Mouse (Mus musculus) ovary, postnatal 36 days (tissue): Measurements from ENCODE around the gene Nfx1.

Experiments used
- DNase-seq: peaks from one replicate; pipeline ENCODE4 v3.0.0; 2022; ENCODE audit warnings: low spot score, mixed read lengths

Nfx1 gene

GRCm38 (mm10) chr4:40976651-40977050, 5.9 kb downstream of the Nfx1 start:
- no peak for DNase-seq

- no peak for DNase-seq
Measured at GRCm38 (mm10) chr4:40979430-40979829, 8.7 kb downstream of the Nfx1 start.

- DNase-seq: no peak
Measured at GRCm38 (mm10) chr4:40982486-40982885, 11.8 kb downstream of the Nfx1 start.

GRCm38 (mm10) chr4:40983686-40984085, 13.0 kb downstream of the Nfx1 start:
- no peak for DNase-seq

- no peak for DNase-seq
Measured at GRCm38 (mm10) chr4:40989633-40990032, 18.9 kb downstream of the Nfx1 start.

- no peak for DNase-seq
Measured at GRCm38 (mm10) chr4:40996302-40996701, 25.6 kb downstream of the Nfx1 start.

GRCm38 (mm10) chr4:40997916-40998315, 27.2 kb downstream of the Nfx1 start:
- no peak for DNase-seq

GRCm38 (mm10) chr4:41000271-41000670, 29.6 kb downstream of the Nfx1 start:
- no peak for DNase-seq

GRCm38 (mm10) chr4:41000842-41001639, 30.3 kb downstream of the Nfx1 start:
- DNase-seq: no peak

GRCm38 (mm10) chr4:41013351-41013750, 42.6 kb downstream of the Nfx1 start:
- DNase-seq: no peak

- DNase-seq: no peak
Measured at GRCm38 (mm10) chr4:41015798-41016197, 45.1 kb downstream of the Nfx1 start.

- no peak for DNase-seq
Measured at GRCm38 (mm10) chr4:41021094-41021493, 50.4 kb downstream of the Nfx1 start.

- DNase-seq: no peak
Measured at GRCm38 (mm10) chr4:41026086-41026787, 55.5 kb downstream of the Nfx1 start.

- no peak for DNase-seq
Measured at GRCm38 (mm10) chr4:41027872-41028271, 57.2 kb downstream of the Nfx1 start.

GRCm38 (mm10) chr4:41028272-41028671, 57.6 kb downstream of the Nfx1 start:
- DNase-seq: no peak

GRCm38 (mm10) chr4:41029372-41029771, 58.7 kb downstream of the Nfx1 start:
- no peak for DNase-seq

- DNase-seq: no peak
Measured at GRCm38 (mm10) chr4:41031242-41031641, 60.5 kb downstream of the Nfx1 start.

GRCm38 (mm10) chr4:41037942-41038341, 67.2 kb downstream of the Nfx1 start:
- DNase-seq: no peak

- DNase-seq: peak; percentile 53
Measured at GRCm38 (mm10) chr4:41040983-41041382, 70.3 kb downstream of the Nfx1 start.

- DNase-seq: no peak
Measured at GRCm38 (mm10) chr4:41042880-41043279, 72.2 kb downstream of the Nfx1 start.

GRCm38 (mm10) chr4:41043961-41044360, 73.3 kb downstream of the Nfx1 start:
- no peak for DNase-seq

GRCm38 (mm10) chr4:41045288-41045687, 74.6 kb downstream of the Nfx1 start:
- no peak for DNase-seq

- DNase-seq: no peak
Measured at GRCm38 (mm10) chr4:41046254-41046795, 75.6 kb downstream of the Nfx1 start.
